Mouse (Mus musculus): ENCODE data around the gene Col23a1. TPM values are rescaled to one million over a fixed set of nuclear protein-coding genes. Genes with fewer than 3 reads are reported as not detected.

Col23a1 gene
- polyA plus RNA-seq, 1 experiment from 2014 or later, result 10.7 TPM

DNA sequence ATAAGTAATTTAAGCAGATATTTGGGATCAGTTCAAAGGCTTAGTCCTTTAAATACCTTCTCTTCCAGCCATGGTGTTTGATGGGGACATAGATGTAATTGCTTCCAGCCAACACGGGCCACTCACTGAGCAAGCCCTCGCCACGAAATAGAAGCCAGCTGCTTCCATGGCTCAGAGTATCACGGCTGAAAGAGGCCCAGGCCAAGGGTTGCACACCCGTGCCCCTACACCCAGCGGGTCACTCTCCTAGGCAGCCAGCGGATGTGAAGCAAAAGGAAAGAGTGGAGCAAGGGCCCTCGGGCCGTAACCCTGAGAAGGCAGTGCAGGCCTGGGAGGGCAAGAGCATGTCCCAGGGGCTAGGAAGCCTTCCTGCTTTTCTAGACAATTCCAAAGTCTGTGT lies 252.7 kb downstream of the Col23a1 start:
- H3K27me3 ChIP-seq (ENCODE audit: control insufficient read depth, insufficient read depth, low read length), result no peaks in the 10 kb centered on the region
- H3K4me1 ChIP-seq (replicated peaks; ENCODE audit: control insufficient read depth, insufficient read depth, low read length), result no peaks in the 10 kb centered on the region
- no peak for ATAC-seq (ENCODE audit: low FRiP score)
- no peak for DNase-seq (ENCODE audit: low spot score)
- H3K27ac ChIP-seq, result no peak overlapping the region
- no peak overlapping the region for H3K9ac ChIP-seq
- H3K9me3 ChIP-seq (ENCODE audit: control insufficient read depth, low read length), result no peaks in the 10 kb centered on the region
- H3K4me2 ChIP-seq (replicated peaks), result no peak overlapping the region
- no peaks in the 10 kb centered on the region for H3K36me3 ChIP-seq (replicated peaks; ENCODE audit: control insufficient read depth, insufficient read depth)
- 47% methylated on average over 9 of the region's 9 CpGs for WGBS
- H3K4me3 ChIP-seq (replicated peaks; ENCODE audit: low read length), result no peak overlapping the region

DNA sequence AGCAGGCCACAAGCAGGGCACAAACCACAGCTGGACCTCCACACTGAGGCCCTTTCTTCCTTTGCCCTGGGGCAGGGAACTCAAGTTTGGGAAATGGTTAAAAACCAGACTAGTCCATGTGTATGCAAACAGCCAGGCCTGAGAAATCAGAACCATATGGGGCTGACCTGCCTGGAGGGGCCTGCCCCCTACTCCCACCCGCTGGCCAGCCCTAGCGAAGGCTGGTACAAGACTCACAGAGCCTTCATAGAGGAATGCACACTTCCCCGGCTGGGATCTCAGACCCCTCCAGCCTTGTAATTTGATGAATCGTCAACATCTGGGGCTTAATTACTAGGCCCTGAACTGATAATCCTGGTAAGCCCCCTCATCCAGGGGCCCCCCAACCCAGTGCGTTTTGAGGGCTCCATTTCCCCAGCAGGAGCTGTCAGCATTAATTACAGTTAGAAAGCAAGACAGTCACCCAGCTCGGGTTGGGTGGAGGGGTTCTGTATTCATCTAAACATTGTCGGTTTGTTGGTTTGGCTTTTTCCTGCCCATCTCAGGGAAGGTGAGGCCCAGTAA lies 253.8 kb downstream of the Col23a1 start:
- H3K9me3 ChIP-seq (ENCODE audit: control insufficient read depth, low read length), result no peaks in the 10 kb centered on the region
- no peak overlapping the region for H3K4me3 ChIP-seq (replicated peaks; ENCODE audit: low read length)
- H3K36me3 ChIP-seq (replicated peaks; ENCODE audit: control insufficient read depth, insufficient read depth), result no peaks in the 10 kb centered on the region
- H3K4me1 ChIP-seq (replicated peaks; ENCODE audit: control insufficient read depth, insufficient read depth, low read length), result no peaks in the 10 kb centered on the region
- no peak overlapping the region for H3K9ac ChIP-seq
- DNase-seq (ENCODE audit: low spot score) (no peak), ATAC-seq (ENCODE audit: low FRiP score) (no peak)
- WGBS, result 35% methylated on average over 7 of the region's 7 CpGs
- H3K27ac ChIP-seq, result no peak overlapping the region
- H3K27me3 ChIP-seq (ENCODE audit: control insufficient read depth, insufficient read depth, low read length), result no peaks in the 10 kb centered on the region
- no peak overlapping the region for H3K4me2 ChIP-seq (replicated peaks)

DNA sequence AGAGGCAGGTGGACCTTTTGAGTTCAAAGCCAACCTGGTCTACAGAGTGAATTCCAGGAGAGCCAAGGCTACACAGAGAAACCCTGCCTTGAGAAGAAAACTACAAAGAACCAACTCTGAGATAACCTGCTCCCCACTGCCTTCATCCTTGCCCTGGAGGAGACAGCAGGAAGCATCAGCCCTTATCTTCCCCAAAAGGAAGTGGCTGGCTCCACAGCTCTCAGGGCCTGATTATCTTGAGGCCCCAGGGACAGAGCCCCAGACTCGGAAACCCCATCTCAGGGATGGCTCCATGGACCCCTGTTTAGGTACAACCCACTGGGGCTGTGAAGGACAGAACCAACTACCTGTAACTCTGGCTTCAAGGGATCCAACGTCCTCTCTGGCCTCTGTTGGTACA lies 254.7 kb downstream of the Col23a1 start:
- Histone ChIP-seq H3K9me3 (ENCODE audit: control insufficient read depth, low read length) (no peaks in the 10 kb centered on the region), H3K27me3 (ENCODE audit: control insufficient read depth, insufficient read depth, low read length) (no peaks in the 10 kb centered on the region), H3K4me1 (replicated peaks; ENCODE audit: control insufficient read depth, insufficient read depth, low read length) (no peaks in the 10 kb centered on the region), H3K27ac (no peak overlapping the region), H3K36me3 (replicated peaks; ENCODE audit: control insufficient read depth, insufficient read depth) (no peaks in the 10 kb centered on the region), H3K9ac (no peak overlapping the region), H3K4me2 (replicated peaks) (no peak overlapping the region), H3K4me3 (replicated peaks; ENCODE audit: low read length) (no peak overlapping the region)
- ATAC-seq (ENCODE audit: low FRiP score) (no peak), DNase-seq (ENCODE audit: low spot score) (no peak)
- WGBS, result 63% methylated on average over 2 of the region's 2 CpGs

DNA sequence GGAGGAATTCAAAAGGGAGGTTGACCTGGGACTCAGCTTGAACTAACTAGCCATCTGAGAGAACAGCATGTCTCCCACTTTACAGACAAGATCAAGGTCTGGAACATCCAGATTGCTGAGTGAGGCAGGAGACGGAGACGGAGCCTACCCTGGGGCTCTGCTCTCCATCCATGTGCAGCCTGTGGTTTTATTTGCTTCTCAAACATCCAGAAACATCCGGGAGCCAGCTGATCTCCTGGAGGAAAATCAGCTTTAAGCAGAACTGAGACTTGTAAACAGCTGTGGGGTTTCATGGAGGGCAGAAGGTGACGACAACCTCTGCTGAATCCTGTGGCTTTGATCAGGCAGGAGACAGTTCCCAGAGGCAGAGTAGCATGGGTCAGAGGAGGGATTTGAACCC lies 256.1 kb downstream of the Col23a1 start:
- H3K36me3 ChIP-seq (replicated peaks; ENCODE audit: control insufficient read depth, insufficient read depth), result no peaks in the 10 kb centered on the region
- H3K4me1 ChIP-seq (replicated peaks; ENCODE audit: control insufficient read depth, insufficient read depth, low read length), result no peaks in the 10 kb centered on the region
- no peak for ATAC-seq (ENCODE audit: low FRiP score)
- H3K9ac ChIP-seq, result no peak overlapping the region
- no peaks in the 10 kb centered on the region for H3K27me3 ChIP-seq (ENCODE audit: control insufficient read depth, insufficient read depth, low read length)
- 74% methylated on average over 4 of the region's 4 CpGs for WGBS
- no peak for DNase-seq (ENCODE audit: low spot score)
- no peak overlapping the region for H3K4me2 ChIP-seq (replicated peaks)
- no peak overlapping the region for H3K27ac ChIP-seq
- H3K4me3 ChIP-seq (replicated peaks; ENCODE audit: low read length), result no peak overlapping the region
- H3K9me3 ChIP-seq (ENCODE audit: control insufficient read depth, low read length), result no peaks in the 10 kb centered on the region

DNA sequence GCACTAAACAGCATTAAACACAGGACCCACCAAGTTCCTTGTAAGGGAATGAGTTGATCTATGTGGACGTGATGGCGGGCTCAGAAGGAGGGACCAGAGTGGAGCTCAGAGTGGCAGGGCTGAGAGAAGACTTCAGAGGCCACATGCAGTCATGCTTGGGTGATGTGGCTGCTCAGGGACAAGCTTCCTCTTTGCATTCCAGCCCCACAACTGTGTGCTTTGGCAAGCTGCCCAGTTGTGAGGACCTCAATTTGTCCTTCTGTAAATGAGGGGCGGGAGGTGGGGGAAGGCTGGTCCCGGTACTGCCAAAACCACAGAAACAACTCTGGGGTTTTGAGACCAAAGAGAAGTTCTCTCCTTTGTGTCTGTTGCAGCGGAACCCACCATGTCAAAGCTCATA lies 261.5 kb downstream of the Col23a1 start:
- ATAC-seq (ENCODE audit: low FRiP score), result no peak
- Histone ChIP-seq H3K9ac (no peak overlapping the region), H3K9me3 (ENCODE audit: control insufficient read depth, low read length) (no peaks in the 10 kb centered on the region), H3K4me2 (replicated peaks) (no peak overlapping the region), H3K4me3 (replicated peaks; ENCODE audit: low read length) (no peak overlapping the region), H3K36me3 (replicated peaks; ENCODE audit: control insufficient read depth, insufficient read depth) (no peaks in the 10 kb centered on the region), H3K27ac (no peak overlapping the region), H3K4me1 (replicated peaks; ENCODE audit: control insufficient read depth, insufficient read depth, low read length) (peaks cover 4% of the 10 kb centered on the region; the same call in 1 of the 2 replicates), H3K27me3 (ENCODE audit: control insufficient read depth, insufficient read depth, low read length) (no peaks in the 10 kb centered on the region)
- no peak for DNase-seq (ENCODE audit: low spot score)
- WGBS, result 69% methylated on average over 5 of the region's 5 CpGs

DNA sequence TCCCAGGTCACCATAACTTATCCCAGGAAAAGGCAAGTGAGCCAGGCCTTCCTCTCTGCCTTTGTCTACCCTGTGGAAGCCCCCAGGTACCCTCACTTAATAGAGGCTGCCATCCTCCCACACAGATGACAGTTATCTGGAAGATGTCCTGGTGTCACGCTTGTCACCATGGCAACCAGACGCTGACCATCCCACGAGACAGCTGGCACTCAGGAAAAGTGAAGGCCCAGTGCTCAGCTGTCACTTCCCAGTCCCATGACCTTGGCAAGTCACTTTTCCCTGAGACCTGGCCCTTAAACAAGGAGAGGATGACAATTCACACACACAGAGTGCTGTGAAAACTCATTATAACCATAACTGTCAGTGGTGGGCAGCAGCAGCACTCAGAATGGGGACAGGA lies 262.4 kb downstream of the Col23a1 start:
- peaks cover 4% of the 10 kb centered on the region; the same call in 1 of the 2 replicates for H3K4me1 ChIP-seq (replicated peaks; ENCODE audit: control insufficient read depth, insufficient read depth, low read length)
- H3K36me3 ChIP-seq (replicated peaks; ENCODE audit: control insufficient read depth, insufficient read depth), result no peaks in the 10 kb centered on the region
- WGBS, result 32% methylated on average over 3 of the region's 3 CpGs
- no peaks in the 10 kb centered on the region for H3K9me3 ChIP-seq (ENCODE audit: control insufficient read depth, low read length)
- no peak for ATAC-seq (ENCODE audit: low FRiP score)
- H3K4me2 ChIP-seq (replicated peaks), result no peak overlapping the region
- no peak for DNase-seq (ENCODE audit: low spot score)
- no peak overlapping the region for H3K9ac ChIP-seq
- no peak overlapping the region for H3K27ac ChIP-seq
- no peak overlapping the region for H3K4me3 ChIP-seq (replicated peaks; ENCODE audit: low read length)
- no peaks in the 10 kb centered on the region for H3K27me3 ChIP-seq (ENCODE audit: control insufficient read depth, insufficient read depth, low read length)

DNA sequence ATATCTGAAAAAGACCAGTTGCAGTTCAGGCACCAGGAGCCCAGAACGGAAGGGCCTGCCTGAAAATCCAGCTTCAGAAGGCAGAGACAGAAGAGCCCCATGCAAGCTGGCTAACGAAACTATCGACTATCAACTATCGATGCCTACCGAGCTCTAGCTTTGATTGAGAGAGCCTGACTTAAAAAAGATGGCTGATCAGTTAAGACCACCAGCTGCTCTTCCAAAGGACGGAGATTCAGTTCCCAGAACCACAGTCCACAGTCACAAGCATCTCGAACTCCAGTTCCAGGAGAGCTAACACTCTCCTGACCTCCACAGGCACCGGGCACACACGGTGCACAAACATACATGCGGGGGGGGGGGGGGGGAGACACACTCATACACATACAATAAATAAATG lies 264.9 kb downstream of the Col23a1 start:
- ATAC-seq (ENCODE audit: low FRiP score) (no peak), DNase-seq (ENCODE audit: low spot score) (no peak)
- Histone ChIP-seq H3K4me3 (replicated peaks; ENCODE audit: low read length) (no peak overlapping the region; the same call in 1 of the 2 replicates), H3K4me1 (replicated peaks; ENCODE audit: control insufficient read depth, insufficient read depth, low read length) (peaks cover 4% of the 10 kb centered on the region; the same call in 1 of the 2 replicates), H3K27ac (no peak overlapping the region), H3K27me3 (ENCODE audit: control insufficient read depth, insufficient read depth, low read length) (no peaks in the 10 kb centered on the region), H3K36me3 (replicated peaks; ENCODE audit: control insufficient read depth, insufficient read depth) (no peaks in the 10 kb centered on the region), H3K9me3 (ENCODE audit: control insufficient read depth, low read length) (no peaks in the 10 kb centered on the region), H3K4me2 (replicated peaks) (peak overlapping the region; percentile 22; the same call in 1 of the 2 replicates), H3K9ac (no peak overlapping the region)
- WGBS, result 78% methylated on average over 9 of the region's 10 CpGs

DNA sequence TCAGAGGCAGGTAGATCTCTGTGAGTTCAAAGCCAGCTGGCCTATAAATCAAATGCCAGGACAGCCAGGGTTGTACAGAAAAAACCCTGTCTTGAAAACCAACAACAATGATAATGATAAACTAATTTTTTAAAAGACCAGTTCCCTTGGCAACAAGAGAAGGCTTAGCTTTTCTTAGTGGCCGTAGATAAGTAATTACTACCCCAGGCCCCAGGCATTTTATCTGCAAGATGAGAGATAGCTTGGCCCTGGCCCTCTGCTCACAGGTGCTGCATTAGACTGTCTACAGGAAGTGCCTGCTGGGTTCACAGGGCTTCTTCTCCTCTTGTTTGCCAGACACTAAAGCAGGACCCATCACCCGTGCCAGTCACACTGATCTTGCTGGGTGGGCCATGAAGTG lies 265.3 kb downstream of the Col23a1 start:
- no peak for ATAC-seq (ENCODE audit: low FRiP score)

DNA sequence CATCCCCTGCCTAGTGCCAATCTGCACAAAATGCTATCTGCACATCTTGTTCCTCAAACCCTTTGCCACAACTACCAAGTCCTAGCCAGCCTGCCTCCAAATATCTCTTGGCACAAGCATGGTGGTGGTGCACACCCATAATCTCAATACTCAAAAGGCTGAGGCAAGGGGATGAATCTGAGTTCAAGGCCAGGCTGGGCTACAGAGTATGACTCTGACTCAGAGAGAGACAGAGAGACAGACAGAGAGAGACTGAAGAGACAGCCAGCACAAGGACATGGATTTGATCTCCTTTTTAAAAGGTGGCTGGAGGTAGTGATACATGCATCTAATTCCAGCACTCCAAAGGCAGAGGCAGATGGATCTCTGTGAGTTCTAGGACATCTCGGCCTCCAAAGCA lies 273.6 kb downstream of the Col23a1 start:
- DNase-seq (ENCODE audit: low spot score), result no peak
- Histone ChIP-seq H3K9ac (no peak overlapping the region), H3K4me3 (replicated peaks; ENCODE audit: low read length) (no peak overlapping the region), H3K27ac (no peak overlapping the region), H3K4me1 (replicated peaks; ENCODE audit: control insufficient read depth, insufficient read depth, low read length) (no peaks in the 10 kb centered on the region), H3K9me3 (ENCODE audit: control insufficient read depth, low read length) (no peaks in the 10 kb centered on the region), H3K27me3 (ENCODE audit: control insufficient read depth, insufficient read depth, low read length) (no peaks in the 10 kb centered on the region), H3K4me2 (replicated peaks) (no peak overlapping the region), H3K36me3 (replicated peaks; ENCODE audit: control insufficient read depth, insufficient read depth) (no peaks in the 10 kb centered on the region)
- WGBS, result 88% methylated on average over 1 of the region's 1 CpGs
- ATAC-seq (ENCODE audit: low FRiP score), result no peak

More for the DNA sequence above, 265.3 kb downstream of the Col23a1 start:
- no peak overlapping the region for H3K4me3 ChIP-seq (replicated peaks; ENCODE audit: low read length)
- peaks cover 4% of the 10 kb centered on the region; the same call in 1 of the 2 replicates for H3K4me1 ChIP-seq (replicated peaks; ENCODE audit: control insufficient read depth, insufficient read depth, low read length)
- H3K27ac ChIP-seq, result no peak overlapping the region
- no peak overlapping the region for H3K9ac ChIP-seq
- H3K4me2 ChIP-seq (replicated peaks), result no peak overlapping the region
- H3K27me3 ChIP-seq (ENCODE audit: control insufficient read depth, insufficient read depth, low read length), result no peaks in the 10 kb centered on the region
- H3K36me3 ChIP-seq (replicated peaks; ENCODE audit: control insufficient read depth, insufficient read depth), result no peaks in the 10 kb centered on the region
- H3K9me3 ChIP-seq (ENCODE audit: control insufficient read depth, low read length), result no peaks in the 10 kb centered on the region
- no peak for DNase-seq (ENCODE audit: low spot score)
- 70% methylated on average over 2 of the region's 2 CpGs for whole genome bisulfite sequencing

DNA sequence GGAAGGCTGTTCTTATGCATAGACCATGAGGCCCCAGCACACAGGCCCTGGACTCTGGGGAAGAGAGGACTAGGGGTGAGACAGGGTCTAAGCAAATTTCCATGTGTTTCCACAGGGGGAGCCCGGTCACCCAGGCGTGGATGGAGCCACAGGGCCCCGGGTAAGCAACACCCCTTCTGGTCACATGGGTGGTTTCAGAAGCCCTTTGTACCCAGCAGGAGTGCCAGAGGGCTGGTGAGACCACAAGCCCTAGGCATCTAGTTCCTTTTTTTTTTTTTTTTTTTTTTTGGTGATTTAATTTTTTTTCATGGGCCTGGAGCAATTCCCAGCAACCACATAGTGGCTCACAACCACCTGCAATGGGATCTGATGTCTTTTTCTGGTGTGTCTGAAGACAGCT lies 275.3 kb downstream of the Col23a1 start:
- Histone ChIP-seq H3K4me1 (replicated peaks; ENCODE audit: control insufficient read depth, insufficient read depth, low read length) (no peaks in the 10 kb centered on the region), H3K4me3 (replicated peaks; ENCODE audit: low read length) (no peak overlapping the region), H3K36me3 (replicated peaks; ENCODE audit: control insufficient read depth, insufficient read depth) (no peaks in the 10 kb centered on the region), H3K27me3 (ENCODE audit: control insufficient read depth, insufficient read depth, low read length) (no peaks in the 10 kb centered on the region), H3K4me2 (replicated peaks) (no peak overlapping the region), H3K9me3 (ENCODE audit: control insufficient read depth, low read length) (no peaks in the 10 kb centered on the region), H3K27ac (no peak overlapping the region), H3K9ac (no peak overlapping the region)
- no peak for DNase-seq (ENCODE audit: low spot score)
- ATAC-seq (ENCODE audit: low FRiP score), result no peak
- 23% methylated on average over 3 of the region's 3 CpGs for WGBS

All from hindbrain, embryonic 14.5 days (tissue).